Mouse (Mus musculus) frontal cortex, postnatal 10 days (tissue): ENCODE data around the gene Aph1a.
"Not testable (repeated sequence)": the region's sequence is repeated elsewhere in the genome, so short reads cannot be mapped to it uniquely, and the experiment has no call there.

Experiments used
- DNase-seq, 2 experiments: peaks; one replicate each; pipeline ENCODE4 v3.0.0; 2022; ENCODE audit warnings: low spot score in 2 of 2, mixed read lengths in 1 of 2

Gene Aph1a

GRCm38 (mm10) chr3:95887596-95887995 is 6.2 kb upstream of the Aph1a start:
- DNase-seq = no peak

GRCm38 (mm10) chr3:95889664-95890063 is 4.1 kb upstream of the Aph1a start:
- no peak for DNase-seq

- DNase-seq = no peak
These were observed 2.3 kb upstream of the Aph1a start, which contains the start of gene BC028528 for GRCm38 (mm10) chr3:95891211-95892065. Gene BC028528 (minus strand): TSS chr3:95892005.

GRCm38 (mm10) chr3:95892066-95893052 is 1.4 kb upstream of the Aph1a start:
- no peak for DNase-seq

- DNase-seq = no peak
These were observed 643 bp upstream of the Aph1a start for GRCm38 (mm10) chr3:95893126-95893525.

GRCm38 (mm10) chr3:95894317-95895160 is 770 bp downstream of the Aph1a start:
- peak in 1 of 2 experiments; percentile 49 for DNase-seq

GRCm38 (mm10) chr3:95895501-95895900 is 1.7 kb downstream of the Aph1a start:
- not testable (repeated sequence) for DNase-seq

GRCm38 (mm10) chr3:95899800-95900524 is 6.2 kb downstream of the Aph1a start:
- no peak for DNase-seq

- no peak for DNase-seq
These were observed 8.0 kb downstream of the Aph1a start for GRCm38 (mm10) chr3:95901616-95902372.

GRCm38 (mm10) chr3:95902373-95902625 is 8.5 kb downstream of the Aph1a start:
- no peak for DNase-seq

GRCm38 (mm10) chr3:95902643-95903042 is 8.9 kb downstream of the Aph1a start:
- no peak for DNase-seq

- DNase-seq = no peak
These were observed 10.2 kb downstream of the Aph1a start for GRCm38 (mm10) chr3:95903753-95904502.

- no peak for DNase-seq
These were observed 10.8 kb downstream of the Aph1a start, which contains the start of gene Car14 for GRCm38 (mm10) chr3:95904568-95904967. Gene Car14 (minus strand): TSS chr3:95904691.

GRCm38 (mm10) chr3:95905146-95905939 is 11.6 kb downstream of the Aph1a start:
- DNase-seq = no peak

- DNase-seq = no peak
These were observed 12.2 kb downstream of the Aph1a start for GRCm38 (mm10) chr3:95905940-95906492.

GRCm38 (mm10) chr3:95906860-95907259 is 13.1 kb downstream of the Aph1a start:
- DNase-seq = no peak

GRCm38 (mm10) chr3:95907613-95908012 is 13.8 kb downstream of the Aph1a start:
- DNase-seq = no peak

- no peak for DNase-seq
These were observed 20.9 kb downstream of the Aph1a start for GRCm38 (mm10) chr3:95914706-95915105.
